Mouse (Mus musculus) stomach, postnatal 0 days (tissue): ENCODE data around the gene Nlk.

Experiments
- CTCF ChIP-seq: IDR thresholded peaks from 2 replicates; pipeline ENCODE4 v1.5.1; 2016; ENCODE audit warnings: antibody characterized with exemption, low read depth, mild to moderate bottlenecking, moderate library complexity
- EP300 ChIP-seq: optimal IDR thresholded peaks from 2 replicates; pipeline ENCODE3; 2016; ENCODE audit warnings: antibody characterized with exemption

DNA sequence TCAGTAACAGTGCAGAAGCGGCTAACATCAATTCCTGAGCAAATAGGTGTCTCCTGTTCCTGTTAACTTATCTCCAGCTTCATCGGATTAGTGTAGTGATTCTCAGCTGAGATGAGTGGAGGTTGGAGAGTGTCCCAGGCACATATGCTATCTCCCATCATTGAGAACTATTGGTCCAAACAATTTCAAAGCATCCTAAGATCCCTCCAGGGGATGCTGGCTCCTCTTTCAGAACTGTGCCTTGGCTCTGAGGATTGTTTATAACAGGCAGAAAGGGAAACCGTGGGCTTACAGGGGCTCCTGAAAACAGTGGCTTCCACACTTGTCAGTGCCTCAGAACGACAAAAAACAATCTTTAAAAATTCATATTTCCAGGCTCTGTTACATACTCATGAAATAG, 30.9 kb upstream of the Nlk start:
- TF ChIP-seq EP300 = no peak
- TF ChIP-seq CTCF = no peak
